Mouse (Mus musculus): ENCODE measurements around the gene Chst11. TPM values are rescaled to one million over a fixed set of nuclear protein-coding genes. Genes with fewer than 3 reads are reported as not detected.

The Chst11 gene
- total RNA-seq, 2 experiments from 2014 or later, result 0.77 to 1.2 TPM

DNA sequence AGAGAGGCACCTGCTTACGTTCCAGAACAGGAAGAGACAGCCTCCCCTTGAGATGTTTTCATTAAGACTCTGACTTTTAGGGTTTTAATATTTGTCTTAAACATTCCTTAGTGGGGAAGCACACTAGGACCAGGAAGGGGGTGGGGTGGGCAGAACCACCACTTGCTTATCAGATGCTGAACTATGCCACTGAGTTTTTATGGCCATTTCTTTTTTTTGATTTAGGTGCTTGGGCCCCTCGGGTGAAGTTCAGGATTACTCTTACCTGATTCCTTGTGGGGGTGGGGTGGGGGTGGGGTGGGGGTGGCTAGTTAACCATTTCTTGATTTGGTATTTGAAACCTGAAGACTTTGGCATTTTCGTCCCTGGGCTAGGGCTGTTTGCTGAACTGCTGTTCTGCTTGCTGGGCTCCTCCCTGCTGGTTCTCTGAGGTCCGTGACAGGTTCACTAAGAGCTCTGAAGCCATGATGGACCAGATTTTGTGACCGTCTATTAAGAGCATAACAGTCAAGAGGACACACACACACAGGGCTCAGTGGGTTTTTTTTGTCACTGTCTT lies 44.9 kb downstream of the Chst11 start:
- intact Hi-C loops (cut with DNase I), result no loop called here
- DNase-seq, result no peak

DNA sequence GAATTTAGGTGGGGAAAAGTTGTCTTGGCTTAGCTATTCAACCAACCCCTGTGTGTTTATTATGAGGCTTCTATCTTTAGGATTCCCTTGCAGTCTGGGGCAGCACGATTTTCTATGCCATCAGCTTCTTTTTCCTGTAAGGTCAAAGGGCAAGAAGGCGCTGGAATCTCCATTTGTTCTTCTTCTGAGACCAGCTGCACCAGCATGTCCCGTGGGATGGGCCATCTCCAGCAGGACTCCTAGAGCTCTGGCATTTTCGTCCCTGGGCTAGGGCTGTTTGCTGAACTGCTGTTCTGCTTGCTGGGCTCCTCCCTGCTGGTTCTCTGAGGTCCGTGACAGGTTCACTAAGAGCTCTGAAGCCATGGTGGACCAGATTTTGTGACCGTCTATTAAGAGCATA lies 45.6 kb downstream of the Chst11 start:
- intact Hi-C loops (cut with DNase I), result no loop called here
- no peak for DNase-seq

DNA sequence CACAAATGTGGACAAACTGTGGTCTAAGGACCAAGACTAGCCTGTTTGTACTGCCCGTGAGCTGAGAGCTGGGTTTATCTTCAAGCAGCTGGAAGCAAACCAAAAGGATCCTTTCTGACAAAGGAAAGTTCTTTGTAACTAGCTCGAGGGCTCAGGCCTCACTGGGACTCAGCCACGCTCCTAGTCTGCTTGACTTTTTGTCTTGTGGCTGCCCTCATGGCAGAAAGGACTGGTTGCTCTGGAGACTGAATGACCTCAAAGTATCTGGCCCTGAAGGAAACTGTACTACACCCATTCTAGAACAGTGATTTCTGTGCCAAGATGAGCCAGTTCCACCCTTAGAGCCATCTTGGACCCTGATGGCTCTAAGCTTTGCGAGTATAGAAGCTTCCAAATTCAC lies 46.3 kb downstream of the Chst11 start:
- intact Hi-C loops (cut with DNase I), result no loop called here
- DNase-seq, result no peak

DNA sequence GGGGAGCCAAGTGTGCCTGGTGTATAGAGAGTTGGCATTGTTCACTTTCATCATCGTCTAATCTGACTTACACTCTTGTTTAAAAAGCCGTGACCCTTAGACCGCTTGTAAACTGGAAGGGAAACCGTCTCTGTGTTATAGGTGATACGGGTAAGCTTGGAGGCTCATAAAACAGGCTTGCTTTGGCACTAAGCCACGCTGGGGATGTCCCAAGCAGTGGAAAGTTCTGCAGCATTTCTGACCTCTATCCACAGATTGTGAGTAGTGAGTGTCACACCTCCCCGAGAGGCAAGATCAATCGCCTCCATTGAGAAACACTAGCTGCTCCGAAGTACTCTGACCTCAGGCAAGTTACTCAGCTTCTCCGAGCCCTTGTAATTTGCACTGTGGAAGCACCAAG lies 47.3 kb downstream of the Chst11 start:
- intact Hi-C loops (cut with DNase I), result no loop called here
- no peak for DNase-seq

DNA sequence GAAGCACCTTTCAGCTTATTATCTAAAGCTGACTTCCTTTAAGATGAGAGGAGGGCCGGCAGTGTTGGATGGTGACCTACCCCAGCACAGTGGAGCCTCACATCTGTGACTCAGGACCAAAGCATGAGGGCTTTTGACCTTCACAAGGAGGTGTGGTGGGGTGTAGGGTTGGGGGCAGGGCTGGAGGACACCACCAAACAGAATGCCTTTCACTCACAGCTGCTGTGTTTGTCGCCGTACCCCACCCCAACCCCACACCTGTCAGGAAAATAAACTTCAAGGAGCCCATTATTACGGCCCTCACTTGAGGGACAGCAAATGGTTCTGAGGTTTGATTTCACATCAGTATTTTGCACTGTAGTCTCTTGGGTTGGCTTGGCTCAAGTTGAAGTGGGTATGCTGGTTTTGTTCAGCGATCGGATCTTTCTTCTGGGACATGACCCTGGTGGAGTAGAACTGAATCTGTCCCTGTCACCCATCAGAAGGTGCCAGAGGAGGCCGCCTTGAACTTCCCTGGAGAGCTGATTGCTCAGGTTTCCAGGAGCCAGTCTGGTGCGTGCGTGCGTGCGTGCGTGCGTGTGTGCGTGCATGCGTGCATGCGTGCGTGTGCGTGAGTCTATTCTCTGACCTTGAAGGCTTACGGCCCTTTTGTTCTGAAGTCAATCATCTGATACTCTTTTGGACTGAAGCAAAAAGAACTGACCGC lies 51.2 kb downstream of the Chst11 start:
- DNase-seq, result no peak
- intact Hi-C loops (cut with DNase I), result no loop called here

DNA sequence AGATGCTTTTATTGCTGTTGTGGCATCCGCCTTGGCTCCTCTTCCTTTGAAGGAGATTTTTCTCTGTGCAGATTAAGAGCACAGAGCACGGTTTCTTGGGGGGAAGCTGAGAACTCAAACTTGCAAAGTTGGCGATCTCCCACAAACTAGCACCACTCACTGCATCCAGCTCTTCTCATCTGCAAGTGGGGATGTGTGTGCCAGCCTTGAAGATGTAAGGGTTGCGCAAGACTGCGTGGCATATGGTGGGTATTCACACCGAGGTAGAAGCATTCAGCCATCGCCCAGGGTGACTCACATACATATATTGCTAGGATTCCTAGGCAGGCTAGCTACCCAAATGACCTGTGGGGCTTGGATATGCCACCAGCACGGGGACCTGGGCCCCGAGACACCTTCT lies 52.9 kb downstream of the Chst11 start:
- DNase-seq, result no peak
- intact Hi-C loops (cut with DNase I), result no loop called here

DNA sequence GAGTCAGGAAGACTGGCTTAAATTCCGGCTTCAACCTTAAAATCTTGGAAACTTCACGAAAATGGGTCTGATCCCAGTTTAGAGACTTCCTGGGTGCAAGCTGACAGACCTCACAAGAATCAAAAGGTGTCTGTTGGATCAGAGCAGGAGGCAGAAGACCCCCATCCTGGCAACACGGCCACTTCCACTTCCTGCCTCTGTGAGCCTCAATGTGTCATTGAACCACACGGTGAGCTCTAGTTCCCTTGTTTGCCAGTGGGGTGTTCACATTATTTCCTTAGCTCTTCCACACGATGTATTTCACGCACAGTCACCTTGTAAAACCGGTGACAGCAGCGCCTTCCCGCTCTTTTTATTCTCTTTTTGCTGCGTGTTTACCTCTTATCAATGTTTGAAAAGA lies 54.1 kb downstream of the Chst11 start:
- intact Hi-C loops (cut with DNase I), result no loop called here
- DNase-seq, result no peak

DNA sequence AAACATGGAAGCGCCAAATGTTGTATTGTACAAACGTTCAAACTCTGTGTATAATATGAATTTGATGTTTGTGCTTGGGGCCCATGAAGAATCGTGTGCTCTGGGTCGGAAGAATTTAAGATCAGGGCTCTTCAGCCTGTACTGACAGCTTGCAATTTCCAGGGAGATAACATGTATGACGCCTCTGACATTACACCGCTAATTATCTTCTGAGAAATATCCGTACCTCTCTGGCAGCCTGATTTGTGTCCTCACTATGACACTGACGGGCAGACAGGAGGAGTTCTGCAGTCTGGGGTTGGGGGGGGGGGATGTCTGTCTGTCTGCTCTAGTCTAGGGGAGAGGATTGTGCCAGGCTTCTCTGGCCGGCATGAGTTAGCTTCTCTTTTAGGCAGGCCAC lies 56.6 kb downstream of the Chst11 start:
- intact Hi-C loops (cut with DNase I), result no loop called here
- DNase-seq, result no peak

DNA sequence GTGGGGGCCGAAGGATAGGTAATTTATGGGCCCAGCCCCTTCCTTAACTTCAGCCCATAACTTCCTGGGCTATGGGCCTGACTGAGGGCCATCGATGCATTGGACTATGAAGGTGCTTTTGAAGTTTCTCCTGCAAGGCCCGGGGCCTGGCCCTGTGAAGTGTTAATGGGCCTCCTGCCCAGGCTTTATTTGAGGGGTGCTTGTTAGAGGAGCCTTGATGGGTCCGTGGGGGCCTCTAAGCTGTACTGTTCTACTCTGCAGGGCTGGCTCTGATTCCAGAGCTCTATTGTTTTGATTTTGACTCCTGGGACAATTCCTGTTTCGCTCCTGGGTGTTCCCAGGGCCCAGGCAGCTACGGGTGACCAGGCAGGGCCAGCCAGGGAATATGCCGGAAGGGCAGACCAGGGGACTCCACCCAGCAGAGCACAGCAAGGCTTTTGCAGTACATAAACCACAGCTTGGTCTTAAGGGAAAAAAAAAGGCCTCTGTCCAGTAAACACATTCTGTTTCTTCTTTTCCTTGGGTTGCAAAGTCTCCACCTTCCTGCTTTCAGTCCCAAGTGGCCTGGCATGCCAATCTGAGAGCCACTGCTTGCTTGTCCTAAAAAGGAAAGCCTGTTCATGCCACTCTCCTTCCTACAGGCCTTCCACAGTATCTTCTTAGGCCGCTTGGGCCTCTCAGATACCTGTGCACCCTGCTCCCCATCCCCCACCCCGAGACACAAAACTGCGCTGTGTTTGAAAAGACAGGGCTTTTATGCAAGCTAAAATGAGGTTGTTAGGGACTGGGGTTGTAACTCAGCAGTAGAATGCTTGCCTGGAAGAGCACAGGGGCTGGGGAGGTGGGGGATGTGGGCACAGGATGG lies 57.5 kb downstream of the Chst11 start:
- intact Hi-C loops (cut with DNase I), result no loop called here
- peak; percentile 29 to 31 for DNase-seq

DNA sequence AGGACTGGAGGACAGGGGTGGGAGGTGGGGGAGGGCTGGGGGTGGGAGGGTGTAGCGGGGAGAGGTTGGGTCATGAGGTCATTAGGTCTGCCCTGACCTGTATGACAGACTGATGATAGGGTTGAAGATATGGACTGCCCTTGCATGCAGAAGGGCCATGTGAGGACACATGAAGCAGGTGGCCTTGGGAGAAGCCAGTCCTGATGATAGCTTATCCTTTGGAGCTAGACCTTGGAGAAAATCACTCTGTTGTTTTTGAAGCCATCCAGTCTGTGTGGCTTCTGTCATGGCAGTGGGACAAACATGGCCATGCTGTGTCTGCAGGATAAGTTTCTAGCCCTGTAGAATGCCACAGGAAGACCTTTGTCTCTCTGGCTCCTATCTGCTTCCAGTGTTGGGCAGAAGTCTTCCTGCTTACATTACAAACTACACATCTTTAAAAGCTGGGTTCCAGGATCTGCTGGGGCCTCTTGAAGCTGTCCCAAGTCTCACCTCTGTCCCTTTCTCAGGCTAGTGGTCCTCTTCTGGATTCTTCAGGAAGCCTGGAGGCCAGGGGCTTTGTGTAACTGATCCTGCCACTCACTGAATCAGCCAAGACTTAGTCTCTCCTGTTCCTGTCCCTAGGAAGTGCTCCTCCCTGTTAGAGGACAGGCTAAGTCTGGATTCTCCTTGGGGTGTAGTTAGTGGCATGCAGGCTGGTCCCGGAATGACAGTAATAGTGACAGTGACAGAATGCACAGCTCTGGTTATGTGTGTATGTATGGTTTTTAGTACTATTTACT lies 58.4 kb downstream of the Chst11 start:
- DNase-seq, result no peak
- intact Hi-C loops (cut with DNase I), result no loop called here

DNA sequence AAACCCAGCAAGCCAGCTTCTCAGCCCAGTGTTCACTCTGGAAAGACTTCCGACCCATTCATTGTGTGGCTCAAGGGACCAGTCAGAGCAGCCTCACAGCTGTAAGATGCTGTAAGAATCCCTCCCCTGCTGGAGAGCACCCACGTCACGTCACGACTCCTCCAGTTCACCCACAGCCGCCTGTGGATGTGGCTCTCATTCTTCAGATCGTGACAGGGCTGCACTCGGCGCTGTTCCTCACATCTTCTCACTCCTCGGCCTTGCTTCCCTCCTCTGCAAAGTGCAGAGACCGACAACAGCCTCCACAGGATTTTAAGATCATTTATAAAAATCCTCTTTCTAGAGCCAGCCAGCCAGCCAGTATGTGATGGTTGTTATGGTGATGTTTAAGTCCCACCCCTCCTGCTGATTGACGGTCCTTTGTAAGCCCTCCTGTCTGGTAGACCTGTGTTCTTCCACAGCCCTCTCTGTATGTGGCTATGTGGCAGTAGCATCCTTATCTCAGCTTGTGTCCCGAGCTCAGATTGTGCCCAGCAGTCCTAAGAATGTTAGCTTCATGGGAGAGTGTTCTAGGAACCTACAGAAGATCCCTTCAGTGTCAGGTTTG lies 64.0 kb downstream of the Chst11 start:
- intact Hi-C loops (cut with DNase I), result no loop called here
- DNase-seq, result no peak

DNA sequence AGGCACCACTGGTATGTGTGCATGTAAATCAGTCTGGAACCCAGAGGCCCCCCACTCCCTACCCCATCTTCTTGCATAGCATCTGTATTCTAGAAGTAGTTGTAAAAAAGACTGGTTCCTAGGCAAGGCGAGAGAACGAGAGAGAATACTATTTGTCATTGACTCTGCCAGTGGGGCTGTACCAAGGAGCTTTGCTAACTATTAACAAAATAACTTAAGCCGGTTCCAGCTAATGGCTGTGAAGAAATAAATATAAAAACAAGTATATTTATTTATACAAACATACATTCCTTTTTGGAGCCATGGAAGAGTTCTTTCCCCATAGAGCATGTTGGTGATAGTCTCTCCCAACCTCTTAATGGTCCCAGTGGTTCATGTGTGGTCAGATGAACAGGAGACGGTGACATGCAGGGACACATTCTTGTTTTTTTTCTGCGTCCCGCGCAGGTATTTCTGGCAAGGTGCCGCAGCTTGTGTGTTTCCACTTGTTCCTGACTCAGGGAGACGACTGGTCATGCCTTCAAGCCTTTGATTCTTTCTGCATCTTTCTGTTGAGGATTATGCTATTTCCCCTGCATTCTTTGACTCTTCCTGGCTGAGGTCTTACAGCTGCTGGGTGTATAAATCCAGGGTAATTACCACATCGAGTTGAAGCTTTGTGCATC lies 68.7 kb downstream of the Chst11 start:
- no peak for DNase-seq
- intact Hi-C loops (cut with DNase I), result no loop called here

DNA sequence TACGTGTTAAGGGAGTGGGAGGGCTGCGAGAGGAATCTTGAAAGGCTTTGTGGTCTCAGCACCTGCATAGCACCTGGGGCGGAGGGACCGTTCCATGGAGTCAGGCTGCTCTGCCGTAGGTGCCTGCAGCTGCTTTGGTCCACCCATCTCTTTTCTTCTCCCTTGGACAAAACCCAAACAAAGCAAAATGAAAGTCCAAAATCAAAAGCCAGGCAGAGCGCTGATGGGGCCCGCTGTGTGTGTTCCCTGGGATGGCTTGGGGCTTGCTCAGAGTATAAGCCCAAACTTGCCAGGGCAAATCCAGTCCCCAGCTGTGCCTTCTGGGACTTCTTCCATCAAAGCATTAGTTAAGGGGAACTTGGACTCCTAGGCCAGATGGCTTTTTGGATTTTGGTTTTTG lies 71.0 kb downstream of the Chst11 start:
- intact Hi-C loops (cut with DNase I), result no loop called here

DNA sequence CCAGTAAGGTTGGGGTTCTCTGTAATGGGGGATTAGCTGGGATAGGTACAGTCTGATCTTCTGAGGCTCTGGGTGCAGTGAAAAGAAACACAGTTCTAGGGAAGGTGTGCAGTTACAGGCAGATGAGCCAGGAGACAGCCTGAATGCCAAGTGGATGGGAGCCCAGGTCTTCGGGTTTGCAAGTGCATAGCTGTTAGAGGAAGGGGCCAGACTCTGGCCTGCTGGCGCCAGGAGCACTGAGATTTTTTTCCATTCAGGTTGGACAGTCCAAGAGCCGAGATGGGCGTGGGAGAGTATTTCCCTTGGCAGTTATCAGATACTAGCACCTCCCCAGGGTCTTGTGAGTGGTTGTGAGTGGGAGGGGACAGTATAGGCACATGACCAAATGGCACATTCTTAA lies 71.6 kb downstream of the Chst11 start:
- intact Hi-C loops (cut with DNase I), result no loop called here
- DNase-seq, result peak in 1 of 2 experiments; percentile 46

More for the DNA sequence above, 71.0 kb downstream of the Chst11 start:
- no peak for DNase-seq

DNA sequence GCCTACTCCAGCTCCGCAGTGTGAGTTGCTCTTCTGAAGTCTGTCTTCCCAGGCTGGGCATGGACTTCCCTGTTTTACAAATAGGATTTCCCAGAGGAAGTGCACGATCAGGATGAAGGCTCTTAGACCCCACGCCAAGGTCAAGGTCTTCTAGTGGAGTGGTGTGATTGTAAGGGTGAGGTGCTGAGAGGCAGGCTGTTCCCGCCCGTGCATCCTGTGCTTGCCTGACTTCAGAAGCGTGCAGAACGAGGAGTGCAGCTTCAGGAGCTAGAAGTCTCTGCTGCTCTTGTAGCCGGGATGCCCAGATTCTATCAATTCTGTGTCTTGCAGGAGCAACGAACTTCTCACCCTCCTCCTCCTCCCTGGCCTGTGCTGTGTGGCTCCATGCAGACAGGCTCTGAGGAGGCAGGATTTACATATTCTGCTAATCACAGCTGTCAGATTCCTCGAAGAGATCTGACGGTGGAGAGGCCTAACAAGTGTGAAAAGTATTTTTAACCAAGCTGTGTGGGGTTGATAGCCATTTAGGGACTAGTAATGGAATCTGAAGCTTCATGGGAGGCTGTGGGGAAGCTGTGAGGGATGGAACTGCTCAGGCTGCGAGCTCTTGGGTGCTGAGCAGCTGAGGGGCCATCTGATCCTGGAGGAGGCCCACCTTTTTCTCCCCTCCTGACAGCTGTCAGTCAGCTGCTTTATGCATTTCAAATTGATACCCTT lies 74.9 kb downstream of the Chst11 start:
- intact Hi-C loops (cut with DNase I), result no loop called here
- no peak for DNase-seq

DNA sequence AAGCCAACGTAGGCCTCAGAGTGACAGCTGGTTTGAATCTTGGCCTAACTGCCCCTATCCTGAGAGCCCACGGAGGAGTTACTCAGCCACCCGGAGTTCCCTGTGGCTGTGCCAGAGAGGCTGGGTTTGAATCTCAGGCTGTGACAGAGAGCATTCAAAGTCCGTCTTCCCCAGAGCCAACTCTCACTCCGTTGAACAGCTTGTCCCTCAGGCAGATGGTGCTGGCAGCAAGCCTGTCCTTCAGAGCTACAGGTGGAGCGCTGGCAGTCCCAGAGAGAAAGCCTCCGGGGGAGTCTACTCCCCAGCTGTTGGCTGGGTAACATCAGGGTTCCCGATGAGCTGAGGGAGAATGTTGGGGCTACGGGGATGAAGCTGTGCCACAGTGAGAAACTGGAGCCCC lies 77.0 kb downstream of the Chst11 start:
- peak in 1 of 2 experiments; percentile 23 for DNase-seq
- intact Hi-C loops (cut with DNase I), result no loop called here

DNA sequence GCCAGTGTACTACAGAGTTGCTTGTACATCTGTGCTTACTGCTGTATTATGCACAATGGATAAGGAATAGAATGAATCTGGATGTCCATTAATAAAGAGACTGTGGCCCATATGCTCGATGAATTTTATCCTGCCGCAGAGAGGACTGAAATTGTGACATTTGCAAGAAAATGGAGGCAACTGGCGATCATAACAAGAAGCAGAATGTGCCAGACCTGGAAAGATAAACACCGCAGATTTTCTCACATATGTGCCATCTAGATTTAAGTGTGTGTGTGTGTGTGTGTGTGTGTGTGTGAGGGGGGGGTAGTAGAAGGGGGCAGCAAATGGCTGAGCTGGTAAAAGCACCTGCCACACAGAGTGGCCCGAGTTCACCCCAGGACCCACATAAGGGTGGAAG lies 79.5 kb downstream of the Chst11 start:
- intact Hi-C loops (cut with DNase I), result no loop called here
- DNase-seq, result no peak

DNA sequence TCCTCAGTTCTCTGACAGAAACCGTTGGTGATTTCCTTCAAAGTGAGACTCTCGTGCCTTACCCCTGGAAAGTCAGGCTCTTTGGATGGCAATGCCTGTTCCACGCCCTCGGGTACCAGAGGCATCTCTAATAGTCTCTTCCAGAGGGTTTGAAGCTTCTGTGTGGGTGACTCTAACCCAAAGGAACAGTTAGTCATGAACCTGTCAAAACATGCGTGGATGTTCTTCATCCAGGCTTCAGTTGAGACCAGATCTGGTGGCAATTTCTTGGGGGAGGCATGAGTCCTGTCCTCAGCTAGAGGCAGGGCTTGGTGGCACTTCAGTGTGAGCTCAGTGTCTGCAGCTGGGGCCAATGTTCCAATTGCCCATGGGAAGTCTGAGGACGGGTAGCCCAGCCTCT lies 80.9 kb downstream of the Chst11 start:
- no peak for DNase-seq
- intact Hi-C loops (cut with DNase I), result no loop called here

DNA sequence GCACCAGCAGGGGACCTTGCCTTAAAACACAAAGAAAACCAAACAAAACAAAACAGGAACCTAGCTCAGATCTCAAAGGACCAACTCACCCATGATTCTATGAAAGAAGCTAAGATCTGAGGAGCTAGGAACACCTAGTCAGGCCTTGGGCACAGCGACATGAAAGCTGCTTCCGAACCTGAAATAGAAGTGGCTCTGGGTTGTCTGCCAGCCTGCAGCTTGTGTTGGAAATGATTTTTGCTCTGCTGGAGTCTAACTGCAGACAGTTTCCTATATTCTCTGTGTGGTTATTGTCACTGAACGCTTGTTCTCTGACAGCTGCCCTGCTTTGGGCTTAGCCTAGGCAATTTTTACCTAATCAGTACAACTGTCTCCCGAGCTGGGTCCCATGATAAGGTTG lies 82.0 kb downstream of the Chst11 start:
- DNase-seq, result no peak
- intact Hi-C loops (cut with DNase I), result no loop called here
